Mouse (Mus musculus): ENCODE results near the gene Tcf3. TPM values are rescaled to one million over a fixed set of nuclear protein-coding genes. Genes with fewer than 3 reads are reported as not detected.

Gene Tcf3
- total and polyA plus RNA-seq, 2 experiments: 6.4 to 20.2 TPM

- H3K4me1 ChIP-seq (ENCODE audit: control insufficient read depth, insufficient read depth, low read length): peaks cover 9% of the 10 kb centered on the region
Observed at GRCm38 (mm10) chr10:80392687-80393086, 40.8 kb downstream of the Tcf3 start.

GRCm38 (mm10) chr10:80390697-80391096 lies 42.8 kb downstream of the Tcf3 start:
- Histone ChIP-seq H3K79me2 (ENCODE audit: control insufficient read depth, insufficient read depth, low read length) (peaks cover 7% of the 10 kb centered on the region), H3K4me3 (ENCODE audit: insufficient read depth, low read depth, low read length) (no peak overlapping the region), H3K4me1 (ENCODE audit: control insufficient read depth, insufficient read depth, low read length) (peaks cover 12% of the 10 kb centered on the region; the same call in 1 of the 2 replicates), H3K27me3 (ENCODE audit: control insufficient read depth, insufficient read depth, low read length) (no peaks in the 10 kb centered on the region), H3K36me3 (ENCODE audit: control insufficient read depth, insufficient read depth, low read length) (peaks cover 4% of the 10 kb centered on the region; the same call in 1 of the 2 replicates), H3K27ac (replicated peaks; ENCODE audit: insufficient read depth, low read depth, low read length) (no peak overlapping the region), H3K9ac (ENCODE audit: low read depth, low read length) (no peak overlapping the region)
- WGBS: 66% methylated on average over 9 of the region's 9 CpGs
- no peak for TF ChIP-seq POLR2A (IDR thresholded peaks at IDR 0.05; ENCODE audit: extremely low read depth, insufficient read depth, low read length)
- TF ChIP-seq CTCF (IDR thresholded peaks at IDR 0.05; ENCODE audit: low read depth, low read length): no peak
- no peak for DNase-seq (ENCODE audit: extremely low read depth, low read depth, low spot score)

More at GRCm38 (mm10) chr10:80392687-80393086, 40.8 kb downstream of the Tcf3 start:
- peak; percentile 71 for DNase-seq (ENCODE audit: extremely low read depth, low read depth, low spot score)
- peaks cover 5% of the 10 kb centered on the region for H3K79me2 ChIP-seq (ENCODE audit: control insufficient read depth, insufficient read depth, low read length)
- no peak overlapping the region for H3K27ac ChIP-seq (replicated peaks; ENCODE audit: insufficient read depth, low read depth, low read length)
- TF ChIP-seq POLR2A (IDR thresholded peaks at IDR 0.05; ENCODE audit: extremely low read depth, insufficient read depth, low read length): no peak
- TF ChIP-seq CTCF (IDR thresholded peaks at IDR 0.05; ENCODE audit: low read depth, low read length): no peak
- H3K27me3 ChIP-seq (ENCODE audit: control insufficient read depth, insufficient read depth, low read length): no peaks in the 10 kb centered on the region
- WGBS: 58% methylated on average over 5 of the region's 5 CpGs
- H3K4me3 ChIP-seq (ENCODE audit: insufficient read depth, low read depth, low read length): no peak overlapping the region
- H3K9ac ChIP-seq (ENCODE audit: low read depth, low read length): no peak overlapping the region
- peaks cover 4% of the 10 kb centered on the region; the same call in 1 of the 2 replicates for H3K36me3 ChIP-seq (ENCODE audit: control insufficient read depth, insufficient read depth, low read length)

- DNase-seq (ENCODE audit: extremely low read depth, low read depth, low spot score): no peak
- peaks cover 12% of the 10 kb centered on the region; the same call in 1 of the 2 replicates for H3K4me1 ChIP-seq (ENCODE audit: control insufficient read depth, insufficient read depth, low read length)
- no peaks in the 10 kb centered on the region for H3K27me3 ChIP-seq (ENCODE audit: control insufficient read depth, insufficient read depth, low read length)
- H3K36me3 ChIP-seq (ENCODE audit: control insufficient read depth, insufficient read depth, low read length): peaks cover 4% of the 10 kb centered on the region; the same call in 1 of the 2 replicates
- WGBS: 70% methylated on average over 4 of the region's 4 CpGs
- H3K79me2 ChIP-seq (ENCODE audit: control insufficient read depth, insufficient read depth, low read length): peaks cover 7% of the 10 kb centered on the region
- TF ChIP-seq CTCF (IDR thresholded peaks at IDR 0.05; ENCODE audit: low read depth, low read length) (no peak), POLR2A (IDR thresholded peaks at IDR 0.05; ENCODE audit: extremely low read depth, insufficient read depth, low read length) (no peak)
- no peak overlapping the region for H3K4me3 ChIP-seq (ENCODE audit: insufficient read depth, low read depth, low read length)
- H3K27ac ChIP-seq (replicated peaks; ENCODE audit: insufficient read depth, low read depth, low read length): no peak overlapping the region
- H3K9ac ChIP-seq (ENCODE audit: low read depth, low read length): no peak overlapping the region
Observed at GRCm38 (mm10) chr10:80389185-80389708, 44.2 kb downstream of the Tcf3 start.

- no peak overlapping the region for H3K27ac ChIP-seq (replicated peaks; ENCODE audit: insufficient read depth, low read depth, low read length)
- H3K4me3 ChIP-seq (ENCODE audit: insufficient read depth, low read depth, low read length): no peak overlapping the region
- no peaks in the 10 kb centered on the region for H3K27me3 ChIP-seq (ENCODE audit: control insufficient read depth, insufficient read depth, low read length)
- H3K9ac ChIP-seq (ENCODE audit: low read depth, low read length): no peak overlapping the region
- 47% methylated on average over 2 of the region's 2 CpGs for WGBS
- H3K4me1 ChIP-seq (ENCODE audit: control insufficient read depth, insufficient read depth, low read length): peaks cover 12% of the 10 kb centered on the region; the same call in 1 of the 2 replicates
- DNase-seq (ENCODE audit: extremely low read depth, low read depth, low spot score): no peak
- H3K36me3 ChIP-seq (ENCODE audit: control insufficient read depth, insufficient read depth, low read length): peaks cover 1% of the 10 kb centered on the region; the same call in 1 of the 2 replicates
- peaks cover 7% of the 10 kb centered on the region for H3K79me2 ChIP-seq (ENCODE audit: control insufficient read depth, insufficient read depth, low read length)
- TF ChIP-seq CTCF (IDR thresholded peaks at IDR 0.05; ENCODE audit: low read depth, low read length) (no peak), POLR2A (IDR thresholded peaks at IDR 0.05; ENCODE audit: extremely low read depth, insufficient read depth, low read length) (no peak)
Observed at GRCm38 (mm10) chr10:80388731-80389130, 44.7 kb downstream of the Tcf3 start.

- peak; percentile 40 for DNase-seq (ENCODE audit: extremely low read depth, low read depth, low spot score)
- Histone ChIP-seq H3K4me1 (ENCODE audit: control insufficient read depth, insufficient read depth, low read length) (peaks cover 12% of the 10 kb centered on the region; the same call in 1 of the 2 replicates), H3K36me3 (ENCODE audit: control insufficient read depth, insufficient read depth, low read length) (no peaks in the 10 kb centered on the region; the same call in 1 of the 2 replicates), H3K9ac (ENCODE audit: low read depth, low read length) (peak within 1 kb of the TSS; percentile 78), H3K4me3 (ENCODE audit: insufficient read depth, low read depth, low read length) (peak within 1 kb of the TSS; percentile 62), H3K27ac (replicated peaks; ENCODE audit: insufficient read depth, low read depth, low read length) (peak within 1 kb of the TSS; percentile 9), H3K27me3 (ENCODE audit: control insufficient read depth, insufficient read depth, low read length) (no peaks in the 10 kb centered on the region), H3K79me2 (ENCODE audit: control insufficient read depth, insufficient read depth, low read length) (peaks cover 7% of the 10 kb centered on the region)
- TF ChIP-seq CTCF (IDR thresholded peaks at IDR 0.05; ENCODE audit: low read depth, low read length) (no peak), POLR2A (IDR thresholded peaks at IDR 0.05; ENCODE audit: extremely low read depth, insufficient read depth, low read length) (peak; percentile 55; the same call in 1 of the 2 replicates)
- 20% methylated on average over 57 of the region's 61 CpGs for WGBS
Observed at GRCm38 (mm10) chr10:80387522-80387959, 45.9 kb downstream of the Tcf3 start, which contains the start of gene Mex3d. Mex3d (minus strand) TSS chr10:80387659.

Measured in liver, adult 2 months (tissue).